Mouse (Mus musculus): ENCODE measurements at regions not wholly inside any gene's neighbourhood (a gene's known extent, or its start where the extent isn't known, plus 50 kb on each side); places are given as distances from the start of the nearest gene placed in this dataset.
A peak's percentile ranks its signal among the peaks of the same experiment; 100 is the strongest.
"Not testable (repeated sequence)": the region's sequence is repeated elsewhere in the genome, so short reads cannot be mapped to it uniquely, and the experiment has no call there.

GRCm38 (mm10) chr19:35034408-35034807 lies 112.2 kb downstream of the Kif20b start:
- ATAC-seq = no peak

- no peak for ATAC-seq
These were observed 123.4 kb downstream of the Kif20b start for GRCm38 (mm10) chr19:35045576-35045975.

GRCm38 (mm10) chr19:35066352-35066935 lies 144.3 kb downstream of the Kif20b start:
- no peak for ATAC-seq

GRCm38 (mm10) chr19:35081126-35081525 lies 159.0 kb downstream of the Kif20b start:
- no peak for ATAC-seq

GRCm38 (mm10) chr19:35101244-35101643 lies 179.1 kb downstream of the Kif20b start:
- ATAC-seq = no peak

GRCm38 (mm10) chr19:35114313-35114712 lies 192.2 kb downstream of the Kif20b start:
- no peak for ATAC-seq

GRCm38 (mm10) chr19:35125278-35125677 lies 203.1 kb downstream of the Kif20b start:
- ATAC-seq = peak; percentile 44

GRCm38 (mm10) chr19:35126594-35127051 lies 204.5 kb downstream of the Kif20b start:
- peak; percentile 74 for ATAC-seq

- no peak for ATAC-seq
These were observed 205.9 kb downstream of the Kif20b start for GRCm38 (mm10) chr19:35128104-35128503.

GRCm38 (mm10) chr19:35143131-35143530 lies 221.0 kb downstream of the Kif20b start:
- no peak for ATAC-seq

GRCm38 (mm10) chr19:35143781-35144180 lies 221.6 kb downstream of the Kif20b start:
- ATAC-seq = no peak

- not testable (repeated sequence) for ATAC-seq
These were observed 227.3 kb downstream of the Kif20b start for GRCm38 (mm10) chr19:35149476-35149875.

- no peak for ATAC-seq
These were observed 228.9 kb downstream of the Kif20b start for GRCm38 (mm10) chr19:35150780-35151725.

- no peak for ATAC-seq
These were observed 229.7 kb downstream of the Kif20b start for GRCm38 (mm10) chr19:35151841-35152240.

GRCm38 (mm10) chr19:35157849-35158248 lies 235.7 kb downstream of the Kif20b start:
- no peak for ATAC-seq

GRCm38 (mm10) chr19:35164727-35165126 lies 242.6 kb downstream of the Kif20b start:
- ATAC-seq = no peak

- ATAC-seq = no peak
These were observed 248.4 kb downstream of the Kif20b start for GRCm38 (mm10) chr19:35170554-35170953.

GRCm38 (mm10) chr19:35180102-35180501 lies 257.9 kb downstream of the Kif20b start:
- no peak for ATAC-seq

- no peak for ATAC-seq
These were observed 283.5 kb downstream of the Kif20b start for GRCm38 (mm10) chr19:35205557-35206239.

GRCm38 (mm10) chr19:35244188-35244587 lies 322.0 kb downstream of the Kif20b start:
- ATAC-seq = no peak

- ATAC-seq = no peak
These were observed 325.4 kb downstream of the Kif20b start for GRCm38 (mm10) chr19:35247531-35247930.

GRCm38 (mm10) chr19:35258634-35259033 lies 336.5 kb downstream of the Kif20b start:
- not testable (repeated sequence) for ATAC-seq

- ATAC-seq = no peak
These were observed 340.9 kb downstream of the Kif20b start for GRCm38 (mm10) chr19:35263101-35263500.

All from CD4-positive, CD25-positive, alpha-beta regulatory T cell, adult 4 months (primary cell).